Mouse (Mus musculus) monocyte, adult 2 months (primary cell): ENCODE measurements around the gene Vps33b.

Experiments used
- DNase-seq, 2 experiments: peaks; one replicate each; pipeline ENCODE4 v3.0.0; 2022; ENCODE audit warnings: low spot score in 2 of 2, low read depth in 1 of 2

Gene Vps33b

GRCm38 (mm10) chr7:80267764-80268163 lies 1.7 kb upstream of the Vps33b start:
- no peak for DNase-seq

GRCm38 (mm10) chr7:80269751-80270255 lies 354 bp downstream of the Vps33b start:
- no peak for DNase-seq

- DNase-seq = no peak
These were observed 4.0 kb downstream of the Vps33b start for GRCm38 (mm10) chr7:80273456-80273855.

GRCm38 (mm10) chr7:80276374-80276773 lies 6.9 kb downstream of the Vps33b start:
- DNase-seq = no peak

- no peak for DNase-seq
These were observed 10.6 kb downstream of the Vps33b start for GRCm38 (mm10) chr7:80280032-80280431.

GRCm38 (mm10) chr7:80280998-80281397 lies 11.5 kb downstream of the Vps33b start:
- DNase-seq = no peak

- DNase-seq = no peak
These were observed 12.2 kb downstream of the Vps33b start for GRCm38 (mm10) chr7:80281646-80282045.

- DNase-seq = no peak
These were observed 13.9 kb downstream of the Vps33b start for GRCm38 (mm10) chr7:80283226-80283918.

- DNase-seq = no peak
These were observed 14.9 kb downstream of the Vps33b start for GRCm38 (mm10) chr7:80284391-80284790.

- DNase-seq = no peak
These were observed 16.3 kb downstream of the Vps33b start for GRCm38 (mm10) chr7:80285725-80286124.

- DNase-seq = no peak
These were observed 18.3 kb downstream of the Vps33b start for GRCm38 (mm10) chr7:80287736-80288135.

- DNase-seq = peak; percentile 97 to 98
These were observed 24.8 kb downstream of the Vps33b start, which contains the start of gene Prc1 for GRCm38 (mm10) chr7:80294062-80294763. Gene Prc1, plus strand, starts transcription at chr7:80294450.

- no peak for DNase-seq
These were observed 25.6 kb downstream of the Vps33b start for GRCm38 (mm10) chr7:80294764-80295648.

- DNase-seq = no peak
These were observed 27.0 kb downstream of the Vps33b start for GRCm38 (mm10) chr7:80296462-80296861.

GRCm38 (mm10) chr7:80297041-80297440 lies 27.6 kb downstream of the Vps33b start:
- DNase-seq = no peak

GRCm38 (mm10) chr7:80298754-80299153 lies 29.3 kb downstream of the Vps33b start:
- no peak for DNase-seq

- no peak for DNase-seq
These were observed 30.1 kb downstream of the Vps33b start for GRCm38 (mm10) chr7:80299568-80299967.

GRCm38 (mm10) chr7:80301522-80301921 lies 32.1 kb downstream of the Vps33b start:
- no peak for DNase-seq

- no peak for DNase-seq
These were observed 38.3 kb downstream of the Vps33b start for GRCm38 (mm10) chr7:80307766-80308165.

- DNase-seq = no peak
These were observed 41.3 kb downstream of the Vps33b start for GRCm38 (mm10) chr7:80310771-80311170.

- DNase-seq = no peak
These were observed 46.3 kb downstream of the Vps33b start for GRCm38 (mm10) chr7:80315733-80316132.
